Mouse (Mus musculus): ENCODE measurements around the gene Ereg. TPM values are rescaled to one million over a fixed set of nuclear protein-coding genes. Genes with fewer than 3 reads are reported as not detected.

Ereg gene
- 1.4 and 2.0 TPM in 2 replicates for polyA plus RNA-seq (2015; fragmentation: Nextera tagmentation; extraction: Ambion mirVana)

DNA sequence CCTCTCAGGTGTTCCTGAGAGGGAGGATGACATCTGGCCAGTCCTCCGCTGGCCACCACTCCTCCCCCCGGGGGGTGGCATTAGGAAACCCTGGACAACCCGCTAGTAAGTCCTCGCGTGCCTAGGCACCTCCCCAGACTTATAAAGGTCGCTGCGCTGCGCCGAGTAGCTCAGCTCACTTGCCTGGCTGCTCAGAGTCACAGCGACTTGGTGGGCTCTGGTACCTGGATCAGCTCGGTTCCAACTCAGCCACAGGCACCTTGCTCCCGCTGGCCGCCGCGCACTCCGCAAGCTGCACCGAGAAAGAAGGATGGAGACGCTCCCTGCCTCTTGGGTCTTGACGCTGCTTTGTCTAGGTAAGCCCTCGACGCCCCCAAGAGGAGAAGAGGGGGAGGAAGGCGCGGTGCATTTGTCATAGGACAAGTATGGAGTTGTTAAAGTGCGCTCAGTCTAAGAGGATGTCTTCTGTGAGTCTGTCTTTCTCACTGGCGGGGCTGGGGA, at the start of gene Ereg:
Ereg (plus strand) TSS at position 173 of the 501 bp plus-strand sequence.
- H3K27ac ChIP-seq (ENCODE audit: low read depth, low read length): no peak within 1 kb of the TSS
- peak within 1 kb of the TSS; percentile 32 for H3K4me3 ChIP-seq (ENCODE audit: low read depth, low read length)

DNA sequence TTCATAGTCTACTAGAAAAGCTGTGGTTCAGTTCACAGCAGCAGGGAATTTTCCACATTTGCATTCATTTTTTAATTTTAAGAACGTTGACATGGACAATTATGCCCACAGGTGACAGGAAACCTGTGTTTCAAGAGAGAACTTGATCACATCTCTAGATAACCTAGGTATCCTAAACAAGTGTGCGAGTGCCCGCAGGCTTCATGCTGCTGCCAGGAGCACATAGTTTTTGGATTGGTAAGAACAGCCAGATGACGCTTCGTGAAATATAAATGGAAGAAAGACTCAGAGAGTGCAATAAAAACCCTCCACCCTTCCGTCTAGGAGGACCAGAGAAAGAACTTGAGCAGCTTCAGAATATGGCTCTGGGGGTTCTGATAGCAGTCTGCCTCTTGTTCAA, 47.3 kb upstream of the Ereg start, which contains the start of gene Epgn:
Epgn (plus strand) TSS at position 301 of the 400 bp plus-strand sequence.
- H3K9me3 ChIP-seq (ENCODE audit: control insufficient read depth): no peaks in the 10 kb centered on the region
- ATAC-seq: no peak
- H3K4me2 ChIP-seq (replicated peaks; ENCODE audit: low read depth): no peak within 1 kb of the TSS
- H3K36me3 ChIP-seq (ENCODE audit: control insufficient read depth, insufficient read depth): no peaks in the 10 kb centered on the region
- H3K4me1 ChIP-seq (replicated peaks; ENCODE audit: control insufficient read depth, insufficient read depth, low read length): no peaks in the 10 kb centered on the region
- no peak within 1 kb of the TSS for H3K4me3 ChIP-seq (ENCODE audit: low read depth, low read length)
- no peak for TF ChIP-seq CTCF (IDR thresholded peaks at IDR 0.05; ENCODE audit: low read depth)
- no peak within 1 kb of the TSS for H3K27ac ChIP-seq (ENCODE audit: low read depth, low read length)
- WGBS: 77% methylated on average over 6 of the region's 6 CpGs
- H3K27me3 ChIP-seq (replicated peaks; ENCODE audit: control insufficient read depth, insufficient read depth, low read length): no peaks in the 10 kb centered on the region; the same call in 1 of the 2 replicates
- H3K9ac ChIP-seq (ENCODE audit: low read depth, low read length): no peak within 1 kb of the TSS

More for the DNA sequence above, at the start of gene Ereg:
- Histone ChIP-seq H3K9me3 (ENCODE audit: control insufficient read depth) (no peaks in the 10 kb centered on the region), H3K4me2 (replicated peaks; ENCODE audit: low read depth) (peak within 1 kb of the TSS; percentile 66), H3K36me3 (ENCODE audit: control insufficient read depth, insufficient read depth) (no peaks in the 10 kb centered on the region), H3K4me1 (replicated peaks; ENCODE audit: control insufficient read depth, insufficient read depth, low read length) (no peaks in the 10 kb centered on the region), H3K27me3 (replicated peaks; ENCODE audit: control insufficient read depth, insufficient read depth, low read length) (no peaks in the 10 kb centered on the region; the same call in 1 of the 2 replicates), H3K9ac (ENCODE audit: low read depth, low read length) (peak within 1 kb of the TSS; percentile 8; the same call in 1 of the 2 replicates)
- 2% methylated on average over 25 of the region's 25 CpGs for WGBS
- peak; percentile 50 for TF ChIP-seq CTCF (IDR thresholded peaks at IDR 0.05; ENCODE audit: low read depth)
- ATAC-seq: peak; percentile 66

DNA sequence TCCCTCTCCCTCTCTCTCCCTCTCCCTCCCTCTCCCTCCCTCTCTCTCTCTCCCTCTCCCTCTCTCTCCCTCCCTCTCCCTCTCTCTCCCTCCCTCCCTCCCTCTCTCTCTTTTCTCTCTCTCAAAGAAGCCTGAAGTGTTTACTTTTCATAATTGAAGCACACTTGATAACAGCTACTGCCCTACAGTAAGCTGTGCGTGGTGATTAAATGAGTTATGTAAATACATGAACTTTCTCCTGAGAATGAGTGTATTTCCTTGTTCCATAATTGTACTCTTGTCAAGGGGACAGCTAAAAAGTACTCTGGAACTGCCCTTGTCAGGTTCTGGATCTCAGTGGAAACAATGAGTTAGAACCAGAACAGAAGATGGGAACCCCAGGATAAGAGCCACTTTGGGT, 46.6 kb upstream of the Ereg start:
- Histone ChIP-seq H3K4me2 (replicated peaks; ENCODE audit: low read depth) (no peak overlapping the region), H3K27ac (ENCODE audit: low read depth, low read length) (no peak overlapping the region), H3K36me3 (ENCODE audit: control insufficient read depth, insufficient read depth) (no peaks in the 10 kb centered on the region), H3K9ac (ENCODE audit: low read depth, low read length) (no peak overlapping the region), H3K9me3 (ENCODE audit: control insufficient read depth) (no peaks in the 10 kb centered on the region), H3K4me3 (ENCODE audit: low read depth, low read length) (no peak overlapping the region), H3K27me3 (replicated peaks; ENCODE audit: control insufficient read depth, insufficient read depth, low read length) (no peaks in the 10 kb centered on the region; the same call in 1 of the 2 replicates), H3K4me1 (replicated peaks; ENCODE audit: control insufficient read depth, insufficient read depth, low read length) (no peaks in the 10 kb centered on the region)
- 3% methylated on average over 1 of the region's 1 CpGs for WGBS
- ATAC-seq: no peak
- TF ChIP-seq CTCF (IDR thresholded peaks at IDR 0.05; ENCODE audit: low read depth): no peak

DNA sequence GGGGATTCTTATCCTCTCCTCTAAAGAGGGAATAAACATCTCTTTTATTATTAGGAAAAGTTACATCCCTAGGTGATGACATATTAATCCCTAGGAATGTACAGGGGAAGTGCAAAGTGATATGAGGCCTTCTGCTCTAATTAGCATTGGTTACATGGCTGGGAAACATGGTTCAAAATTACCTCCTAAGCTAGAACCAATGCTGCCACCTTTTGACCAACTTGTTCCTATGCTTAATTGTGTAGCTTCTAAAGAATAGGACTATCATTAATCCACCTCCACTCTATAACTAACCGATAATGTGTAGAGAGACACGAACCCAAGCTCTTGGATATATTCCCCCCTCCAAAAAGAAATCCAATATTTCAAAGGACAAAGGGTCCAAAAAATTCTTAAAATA, 43.8 kb upstream of the Ereg start:
- H3K4me3 ChIP-seq (ENCODE audit: low read depth, low read length): no peak overlapping the region
- H3K4me1 ChIP-seq (replicated peaks; ENCODE audit: control insufficient read depth, insufficient read depth, low read length): no peaks in the 10 kb centered on the region
- H3K27me3 ChIP-seq (replicated peaks; ENCODE audit: control insufficient read depth, insufficient read depth, low read length): no peaks in the 10 kb centered on the region; the same call in 1 of the 2 replicates
- 87% methylated on average over 2 of the region's 2 CpGs for WGBS
- ATAC-seq: no peak
- no peak overlapping the region for H3K27ac ChIP-seq (ENCODE audit: low read depth, low read length)
- TF ChIP-seq CTCF (IDR thresholded peaks at IDR 0.05; ENCODE audit: low read depth): peak; percentile 65
- H3K9ac ChIP-seq (ENCODE audit: low read depth, low read length): no peak overlapping the region
- no peak overlapping the region for H3K4me2 ChIP-seq (replicated peaks; ENCODE audit: low read depth)
- H3K9me3 ChIP-seq (ENCODE audit: control insufficient read depth): no peaks in the 10 kb centered on the region
- no peaks in the 10 kb centered on the region for H3K36me3 ChIP-seq (ENCODE audit: control insufficient read depth, insufficient read depth)

DNA sequence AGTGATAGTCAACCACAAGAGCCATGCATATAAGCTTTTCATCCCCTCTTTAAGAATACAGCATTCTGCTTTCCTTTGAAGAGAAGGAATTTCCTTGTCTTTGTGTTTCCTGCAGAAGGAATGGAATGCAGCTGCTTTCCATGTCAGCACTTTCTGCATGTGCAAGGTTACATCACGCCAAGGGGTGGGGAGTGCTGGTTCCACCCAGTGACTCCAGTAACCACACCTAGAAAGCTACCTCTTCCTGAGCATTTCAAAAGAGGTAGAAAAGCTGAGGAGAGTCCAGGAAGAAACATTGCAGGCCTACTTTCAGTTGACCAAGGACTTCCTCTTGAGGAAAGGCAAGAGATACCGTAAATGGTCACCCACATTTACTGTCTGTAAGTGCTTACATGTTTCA, 39.1 kb upstream of the Ereg start:
- no peak overlapping the region for H3K9ac ChIP-seq (ENCODE audit: low read depth, low read length)
- no peaks in the 10 kb centered on the region for H3K4me1 ChIP-seq (replicated peaks; ENCODE audit: control insufficient read depth, insufficient read depth, low read length)
- no peaks in the 10 kb centered on the region for H3K27me3 ChIP-seq (replicated peaks; ENCODE audit: control insufficient read depth, insufficient read depth, low read length)
- H3K27ac ChIP-seq (ENCODE audit: low read depth, low read length): no peak overlapping the region
- H3K36me3 ChIP-seq (ENCODE audit: control insufficient read depth, insufficient read depth): no peaks in the 10 kb centered on the region
- no peak overlapping the region for H3K4me2 ChIP-seq (replicated peaks; ENCODE audit: low read depth)
- no peaks in the 10 kb centered on the region for H3K9me3 ChIP-seq (ENCODE audit: control insufficient read depth)
- 44% methylated on average over 2 of the region's 2 CpGs for WGBS
- H3K4me3 ChIP-seq (ENCODE audit: low read depth, low read length): no peak overlapping the region
- TF ChIP-seq CTCF (IDR thresholded peaks at IDR 0.05; ENCODE audit: low read depth): no peak
- ATAC-seq: no peak

DNA sequence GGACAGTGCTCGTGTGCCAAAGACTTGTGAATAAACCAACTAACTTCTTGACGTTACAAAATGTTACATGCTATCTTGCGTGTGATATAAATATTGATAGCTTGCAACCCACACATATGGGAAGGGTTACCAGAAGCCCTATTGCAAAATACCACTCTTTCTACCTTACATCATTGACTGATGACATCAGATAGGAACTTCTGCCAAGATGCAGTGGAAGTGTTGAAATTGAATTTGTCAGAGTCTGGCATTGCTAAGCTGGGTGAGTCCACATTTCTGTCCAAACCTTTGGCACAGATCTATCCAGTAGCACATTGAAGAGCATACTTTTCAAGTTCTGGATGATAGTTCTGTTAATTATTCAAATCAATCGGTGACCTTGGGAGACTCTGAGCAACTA, 37.8 kb upstream of the Ereg start:
- H3K9me3 ChIP-seq (ENCODE audit: control insufficient read depth): no peaks in the 10 kb centered on the region

More for the DNA sequence above, 37.8 kb upstream of the Ereg start:
- Histone ChIP-seq H3K36me3 (ENCODE audit: control insufficient read depth, insufficient read depth) (no peaks in the 10 kb centered on the region), H3K27ac (ENCODE audit: low read depth, low read length) (no peak overlapping the region), H3K27me3 (replicated peaks; ENCODE audit: control insufficient read depth, insufficient read depth, low read length) (no peaks in the 10 kb centered on the region), H3K4me1 (replicated peaks; ENCODE audit: control insufficient read depth, insufficient read depth, low read length) (no peaks in the 10 kb centered on the region), H3K4me2 (replicated peaks; ENCODE audit: low read depth) (no peak overlapping the region), H3K4me3 (ENCODE audit: low read depth, low read length) (no peak overlapping the region), H3K9ac (ENCODE audit: low read depth, low read length) (no peak overlapping the region)
- WGBS: 76% methylated on average over 4 of the region's 4 CpGs
- no peak for TF ChIP-seq CTCF (IDR thresholded peaks at IDR 0.05; ENCODE audit: low read depth)
- no peak for ATAC-seq
